Mouse (Mus musculus) lung, embryonic 14.5 days (tissue): Measurements from ENCODE around the gene Magi2. TPM values are rescaled to one million over a fixed set of nuclear protein-coding genes. Genes with fewer than 3 reads are reported as not detected.

ENCODE experiments used
- ATAC-seq: fragments of 200-750 bp; cut with Nextera tagmentation; 2 replicates; pipeline ENCODE4 v1.8.0; 2017; ENCODE audit warnings: mild to moderate bottlenecking, moderate TSS enrichment, moderate library complexity; ENCODE audit not compliant: insufficient read depth
- DNase-seq: peaks from one replicate; pipeline ENCODE4 v3.0.0-alpha.2; 2015
- H3K27ac ChIP-seq: fragments of 300-500 bp; sonication (generic); 2 replicates; pipeline ENCODE4 v1.5.1; 2014; ENCODE audit warnings: low read depth, mild to moderate bottlenecking, moderate library complexity
- H3K27me3 ChIP-seq: fragments of 300-500 bp; sonication (generic); 2 replicates; pipeline ENCODE4 v1.6.1; 2014; ENCODE audit warnings: low read length, control low read depth; ENCODE audit not compliant: insufficient read depth
- H3K36me3 ChIP-seq: fragments of 300-500 bp; sonication (generic); 2 replicates; pipeline ENCODE4 v1.6.1; 2014; ENCODE audit warnings: control low read depth; ENCODE audit not compliant: insufficient read depth
- H3K4me1 ChIP-seq: fragments of 300-500 bp; sonication (generic); 2 replicates; pipeline ENCODE4 v1.6.1; 2014; ENCODE audit warnings: antibody characterized with exemption, control low read depth; ENCODE audit not compliant: insufficient read depth
- H3K4me2 ChIP-seq: fragments of 300-500 bp; sonication (generic); 2 replicates; pipeline ENCODE4 v1.6.1; 2014; ENCODE audit warnings: mild to moderate bottlenecking
- H3K4me3 ChIP-seq: fragments of 300-500 bp; sonication (generic); 2 replicates; pipeline ENCODE4 v1.5.1; 2014; ENCODE audit warnings: low read depth, low read length
- H3K9ac ChIP-seq: fragments of 300-500 bp; sonication (generic); 2 replicates; pipeline ENCODE4 v1.6.1; 2014
- H3K9me3 ChIP-seq: fragments of 300-500 bp; sonication (generic); 2 replicates; pipeline ENCODE4 v1.6.1; 2016; ENCODE audit warnings: low read depth, low read length, control low read depth
- CTCF ChIP-seq: IDR thresholded peaks from 2 replicates; pipeline ENCODE4 v1.5.1; 2016; ENCODE audit warnings: antibody characterized with exemption, low read depth
- WGBS: fragments of 180-500 bp; shearing (Covaris S2); extraction: QIAGEN DNeasy Blood & Tissue Kit; methylation state at CpG from one replicate; pipeline ENCODE4 v1.1.7; 2014; 5-methylcytosine and 5-hydroxymethylcytosine counted together
- polyA plus RNA-seq: library from polyadenylated mRNA; unstranded; fragments of >200 nt; fragmentation: Nextera tagmentation; extraction: Ambion mirVana; gene quantifications from 2 replicates; pipeline ENCODE4 v1.2.1, GENCODE M21; 2014

The Magi2 gene
- polyA plus RNA-seq, 1 experiment from 2014 or later: 2.4 TPM

DNA sequence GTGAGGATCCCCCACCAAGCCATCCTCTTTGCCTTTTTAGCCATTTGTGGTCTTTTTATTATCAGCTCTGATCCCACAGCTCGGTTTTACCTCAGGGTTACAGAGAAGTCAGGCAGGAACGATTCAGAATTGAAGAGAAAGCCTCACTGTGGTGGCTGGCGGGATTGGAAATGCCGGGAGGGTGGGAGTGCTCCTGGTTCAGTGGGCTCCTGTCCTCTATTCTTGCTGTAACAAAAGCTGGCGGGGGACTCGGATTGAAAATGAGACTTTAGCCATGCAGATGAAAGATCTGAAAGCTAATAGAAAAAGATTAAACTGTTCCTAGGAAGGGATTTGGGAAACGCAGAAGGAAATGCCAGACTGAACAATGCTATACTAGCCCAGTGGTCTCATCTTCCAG, 1524.2 kb downstream of the Magi2 start:
- no peak overlapping the region for H3K27ac ChIP-seq
- H3K27me3 ChIP-seq: no peaks in the 10 kb centered on the region
- H3K36me3 ChIP-seq: no peaks in the 10 kb centered on the region
- no peaks in the 10 kb centered on the region for H3K4me1 ChIP-seq
- ATAC-seq (no peak), DNase-seq (no peak)
- H3K4me3 ChIP-seq: no peak overlapping the region
- 78% methylated on average over 7 of the region's 7 CpGs for WGBS
- H3K4me2 ChIP-seq: no peak overlapping the region
- no peak for TF ChIP-seq CTCF
- no peak overlapping the region for H3K9ac ChIP-seq
- H3K9me3 ChIP-seq: no peaks in the 10 kb centered on the region

DNA sequence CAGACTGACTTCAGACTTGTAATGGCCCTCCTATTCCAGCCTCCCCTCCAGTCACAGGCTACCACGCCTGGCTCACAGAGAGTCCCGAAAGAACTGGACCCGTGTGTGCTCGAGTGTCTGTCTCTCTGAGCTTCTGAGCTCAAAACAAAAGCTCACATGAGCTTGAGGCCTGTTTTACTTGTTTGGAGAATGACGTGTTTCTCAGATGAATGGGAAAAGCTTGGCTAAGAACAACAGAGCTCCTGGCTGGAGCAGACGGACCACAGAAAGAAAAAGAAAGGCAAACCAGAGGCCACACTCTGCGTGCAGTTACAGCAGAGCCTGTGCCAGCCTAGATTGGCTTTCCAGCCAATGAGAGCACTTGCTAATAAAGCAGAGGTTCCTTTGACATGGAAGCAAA, 1524.9 kb downstream of the Magi2 start:
- Histone ChIP-seq H3K9me3 (no peaks in the 10 kb centered on the region), H3K27ac (peak overlapping the region; percentile 10; the same call in 1 of the 2 replicates), H3K36me3 (no peaks in the 10 kb centered on the region), H3K4me1 (no peaks in the 10 kb centered on the region), H3K9ac (no peak overlapping the region), H3K4me2 (no peak overlapping the region), H3K4me3 (no peak overlapping the region), H3K27me3 (no peaks in the 10 kb centered on the region)
- peak; percentile 32 for DNase-seq
- 50% methylated on average over 7 of the region's 7 CpGs for WGBS
- no peak for TF ChIP-seq CTCF
- ATAC-seq: peak; percentile 64

DNA sequence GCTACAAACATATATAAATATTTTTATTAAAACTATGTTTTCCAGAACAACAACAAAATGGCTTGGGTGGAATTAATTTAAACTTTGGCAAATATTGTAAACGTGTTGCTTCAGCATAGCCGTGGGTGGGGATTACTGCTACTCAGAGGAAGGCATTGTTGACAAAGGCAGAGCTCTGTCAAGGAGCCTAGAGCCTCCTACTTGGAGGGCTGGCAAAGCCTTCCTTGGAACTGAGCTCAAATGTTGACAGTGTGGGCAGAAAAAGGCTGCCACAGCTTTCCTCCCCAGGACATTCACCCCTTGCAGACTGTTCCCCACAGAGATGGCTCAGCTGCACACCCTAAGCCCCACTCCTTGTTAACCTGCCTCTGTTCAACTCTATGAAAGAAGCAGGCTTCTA, 1526.3 kb downstream of the Magi2 start:
- Histone ChIP-seq H3K4me1 (no peaks in the 10 kb centered on the region), H3K4me2 (no peak overlapping the region), H3K9ac (no peak overlapping the region), H3K27ac (no peak overlapping the region), H3K9me3 (no peaks in the 10 kb centered on the region), H3K36me3 (no peaks in the 10 kb centered on the region), H3K27me3 (no peaks in the 10 kb centered on the region), H3K4me3 (no peak overlapping the region)
- TF ChIP-seq CTCF: no peak
- WGBS: 31% methylated on average over 2 of the region's 2 CpGs
- DNase-seq (peak; percentile 6), ATAC-seq (no peak)

DNA sequence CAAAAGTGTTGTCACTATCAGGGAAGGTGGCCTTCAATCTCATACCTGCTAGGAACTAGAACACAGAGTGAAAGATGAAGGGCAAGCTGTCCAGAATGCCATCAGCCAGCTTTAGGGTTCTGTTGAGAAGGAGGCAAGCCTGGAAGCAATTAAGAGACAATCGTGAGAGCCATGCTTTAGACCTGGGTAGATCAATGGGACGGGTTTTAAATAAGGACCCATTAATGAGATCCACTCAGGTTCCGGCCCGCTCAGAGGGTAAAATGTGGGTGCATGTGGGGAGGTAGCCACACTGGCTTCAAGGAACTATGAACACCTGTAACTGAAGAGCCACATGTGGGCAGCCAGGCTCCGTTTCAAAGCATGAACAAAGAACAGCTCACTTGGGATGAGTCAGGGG, 1527.1 kb downstream of the Magi2 start:
- DNase-seq: no peak
- WGBS: 80% methylated on average over 5 of the region's 5 CpGs

More for the DNA sequence above, 1527.1 kb downstream of the Magi2 start:
- no peak for ATAC-seq
- no peaks in the 10 kb centered on the region for H3K36me3 ChIP-seq
- no peak for TF ChIP-seq CTCF
- H3K4me3 ChIP-seq: no peak overlapping the region
- no peak overlapping the region for H3K9ac ChIP-seq
- H3K27me3 ChIP-seq: no peaks in the 10 kb centered on the region
- no peaks in the 10 kb centered on the region for H3K4me1 ChIP-seq
- no peak overlapping the region for H3K27ac ChIP-seq
- H3K9me3 ChIP-seq: no peaks in the 10 kb centered on the region
- H3K4me2 ChIP-seq: no peak overlapping the region
